Comparison of ENCODE assay signal across 30 mouse cellular contexts in the genomic region with DNA sequence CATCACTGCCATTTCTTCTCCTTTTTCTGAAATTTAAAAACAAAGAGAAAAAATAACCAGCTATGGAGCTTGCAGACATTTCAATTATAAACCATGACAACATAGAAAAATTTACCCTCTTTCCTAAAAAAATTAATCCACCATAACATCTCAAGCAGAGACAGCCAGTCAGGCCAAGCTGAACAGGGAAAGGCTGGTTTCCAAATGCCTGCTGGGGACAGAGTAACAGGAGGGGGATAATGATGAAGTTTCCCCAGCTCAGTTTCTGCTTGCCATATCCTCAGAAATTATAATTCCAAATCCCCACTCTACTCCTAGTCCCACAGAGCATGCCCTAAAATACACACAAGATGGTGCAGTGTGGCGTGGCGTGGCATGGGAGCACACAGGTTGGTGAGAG. TPM values are rescaled to one million over a fixed set of nuclear protein-coding genes. Genes with fewer than 3 reads are reported as not detected.
DNase-seq lines count a peak whose midpoint lies in the region; ATAC-seq lines count a peak whose summit lies in the region.
"Had no signal": no experiment of that assay in that cellular context is flagged by ENCODE, and none has a peak within 500 bp of the region (broad histone marks: within the 10 kb centered on the region; RNA-seq: fewer than 3 reads in every experiment).

No protein-coding gene starts in this region.

- peak overlapping the region; percentile 19; the same call in 1 of the 2 replicates for H3K27ac ChIP-seq in embryonic facial prominence, embryonic 13.5 days
- no peak overlapping the region for H3K27ac ChIP-seq in embryonic facial prominence, embryonic 10.5 days (replicated peaks)
- 0 out of 2 replicates have a peak overlapping the region, but pooled peaks have one; percentile 79 for H3K27ac ChIP-seq in heart, embryonic 13.5 days (replicated peaks)
- 0 out of 2 replicates have a peak overlapping the region, but pooled peaks have one; percentile 10 for H3K27ac ChIP-seq in liver, embryonic 12.5 days
- H3K27ac ChIP-seq in liver, embryonic 11.5 days (ENCODE audit: low read depth, low read length), result no peak overlapping the region
- H3K27ac ChIP-seq: forebrain, embryonic 13.5 days; kidney, postnatal 0 days; macrophage; midbrain, embryonic 10.5 days; midbrain, embryonic 15.5 days; neural tube, embryonic 15.5 days; stomach, embryonic 15.5 days had no signal

- no peaks in the 10 kb centered on the region for H3K9me3 ChIP-seq in embryonic facial prominence, embryonic 13.5 days
- no peaks in the 10 kb centered on the region for H3K9me3 ChIP-seq in embryonic facial prominence, embryonic 10.5 days
- H3K9me3 ChIP-seq in heart, embryonic 13.5 days, result no peaks in the 10 kb centered on the region
- H3K9me3 ChIP-seq in liver, embryonic 12.5 days (replicated peaks), result no peaks in the 10 kb centered on the region
- H3K9me3 ChIP-seq in liver, embryonic 11.5 days (ENCODE audit: control insufficient read depth, low read length), result no peaks in the 10 kb centered on the region
- H3K9me3 ChIP-seq: forebrain, embryonic 13.5 days; liver, embryonic 13.5 days; midbrain, embryonic 10.5 days; midbrain, embryonic 15.5 days; neural tube, embryonic 15.5 days; stomach, embryonic 15.5 days had no signal

- ATAC-seq in embryonic facial prominence, embryonic 13.5 days (ENCODE audit: insufficient number of reproducible peaks, insufficient read depth, low FRiP score, low TSS enrichment, low read depth), result no peak
- ATAC-seq in heart, embryonic 13.5 days (ENCODE audit: extremely low read depth, insufficient number of reproducible peaks, low FRiP score, low TSS enrichment), result no peak
- ATAC-seq in liver, embryonic 12.5 days, result no peak
- ATAC-seq in liver, embryonic 11.5 days (replicated peaks; ENCODE audit: low FRiP score), result no peak
- ATAC-seq: CD4-positive, CD25-positive, alpha-beta regulatory T cell, adult 4 months; forebrain, embryonic 13.5 days; intestine, embryonic 16.5 days; midbrain, embryonic 15.5 days had no signal

- no peak overlapping the region for H3K4me3 ChIP-seq in embryonic facial prominence, embryonic 13.5 days
- H3K4me3 ChIP-seq in embryonic facial prominence, embryonic 10.5 days, result no peak overlapping the region
- H3K4me3 ChIP-seq in heart, embryonic 13.5 days, result no peak overlapping the region
- no peak overlapping the region for H3K4me3 ChIP-seq in liver, embryonic 12.5 days
- H3K4me3 ChIP-seq in liver, embryonic 11.5 days (ENCODE audit: low read depth, low read length), result no peak overlapping the region
- H3K4me3 ChIP-seq: forebrain, embryonic 13.5 days; liver, embryonic 13.5 days; midbrain, embryonic 10.5 days; midbrain, embryonic 15.5 days; neural tube, embryonic 15.5 days; stomach, embryonic 15.5 days had no signal

- H3K27me3 ChIP-seq in embryonic facial prominence, embryonic 13.5 days, result no peaks in the 10 kb centered on the region
- no peaks in the 10 kb centered on the region for H3K27me3 ChIP-seq in embryonic facial prominence, embryonic 10.5 days (replicated peaks; ENCODE audit: low read depth, poor library complexity, severe bottlenecking)
- H3K27me3 ChIP-seq in heart, embryonic 13.5 days (replicated peaks), result no peaks in the 10 kb centered on the region
- no peaks in the 10 kb centered on the region for H3K27me3 ChIP-seq in liver, embryonic 12.5 days (replicated peaks)
- H3K27me3 ChIP-seq in liver, embryonic 11.5 days (replicated peaks; ENCODE audit: control insufficient read depth, insufficient read depth, low read length), result no peaks in the 10 kb centered on the region
- H3K27me3 ChIP-seq: forebrain, embryonic 13.5 days; liver, embryonic 13.5 days; midbrain, embryonic 15.5 days; neural tube, embryonic 15.5 days; stomach, embryonic 15.5 days had no signal

- WGBS in embryonic facial prominence, embryonic 13.5 days, result 81% methylated on average over 2 of the region's 2 CpGs
- 90% methylated on average over 2 of the region's 2 CpGs for WGBS in embryonic facial prominence, embryonic 10.5 days
- WGBS in heart, embryonic 13.5 days, result 95% methylated on average over 2 of the region's 2 CpGs
- WGBS in liver, embryonic 12.5 days (ENCODE audit: insufficient replicate concordance), result 96% methylated on average over 2 of the region's 2 CpGs
- WGBS in liver, embryonic 11.5 days, result 98% methylated on average over 2 of the region's 2 CpGs

- H3K4me1 ChIP-seq in embryonic facial prominence, embryonic 13.5 days, result peaks cover 19% of the 10 kb centered on the region
- peaks cover 20% of the 10 kb centered on the region for H3K4me1 ChIP-seq in embryonic facial prominence, embryonic 10.5 days
- peaks cover 57% of the 10 kb centered on the region for H3K4me1 ChIP-seq in heart, embryonic 13.5 days
- H3K4me1 ChIP-seq in liver, embryonic 12.5 days, result peaks cover 59% of the 10 kb centered on the region
- H3K4me1 ChIP-seq in liver, embryonic 11.5 days (replicated peaks; ENCODE audit: control insufficient read depth, insufficient read depth, low read length), result peaks cover 22% of the 10 kb centered on the region

- intact Hi-C loops in heart, postnatal 10 days (cut with DNase I), result no loop called here

- H3K9ac ChIP-seq in embryonic facial prominence, embryonic 13.5 days, result no peak overlapping the region
- H3K9ac ChIP-seq in heart, embryonic 13.5 days, result peak overlapping the region; percentile 48; the same call in 1 of the 2 replicates
- no peak overlapping the region for H3K9ac ChIP-seq in liver, embryonic 12.5 days
- H3K9ac ChIP-seq in liver, embryonic 11.5 days (ENCODE audit: low read depth, low read length), result no peak overlapping the region
- H3K9ac ChIP-seq: midbrain, embryonic 15.5 days; neural tube, embryonic 15.5 days; stomach, embryonic 15.5 days had no signal

- H3K4me2 ChIP-seq in embryonic facial prominence, embryonic 13.5 days, result no peak overlapping the region
- no peak overlapping the region for H3K4me2 ChIP-seq in heart, embryonic 13.5 days
- no peak overlapping the region for H3K4me2 ChIP-seq in liver, embryonic 12.5 days
- H3K4me2 ChIP-seq in liver, embryonic 11.5 days, result no peak overlapping the region
- H3K4me2 ChIP-seq: forebrain, embryonic 13.5 days; liver, embryonic 13.5 days; midbrain, embryonic 15.5 days; neural tube, embryonic 15.5 days; stomach, embryonic 15.5 days had no signal

- DNase-seq in embryonic facial prominence, embryonic 10.5 days (ENCODE audit: low spot score), result no peak
- DNase-seq in heart, postnatal 10 days, result no peak
- no peak for DNase-seq in liver, embryonic 11.5 days (ENCODE audit: low spot score)
- no peak for DNase-seq in urinary bladder, postnatal 10 days (ENCODE audit: low spot score)
- DNase-seq: adrenal gland, postnatal 25 days; cerebellum, adult 18-20 months; kidney, adult 8-10 months; kidney, postnatal 4 days; liver, embryonic 13.5 days; lung, adult 2 months; lung, postnatal 10 days; right cerebral cortex, postnatal 25 days had no signal

- peaks cover 45% of the 10 kb centered on the region for H3K36me3 ChIP-seq in embryonic facial prominence, embryonic 13.5 days
- H3K36me3 ChIP-seq in embryonic facial prominence, embryonic 10.5 days (replicated peaks), result peaks cover 57% of the 10 kb centered on the region
- H3K36me3 ChIP-seq in heart, embryonic 13.5 days, result peaks cover 48% of the 10 kb centered on the region
- peaks cover 73% of the 10 kb centered on the region for H3K36me3 ChIP-seq in liver, embryonic 12.5 days
- peaks cover 22% of the 10 kb centered on the region for H3K36me3 ChIP-seq in liver, embryonic 11.5 days (ENCODE audit: control insufficient read depth, insufficient read depth, low read length)

RNA-seq across cellular contexts. Expression of a gene that starts 6.6 kb away (rescaled TPM):
- 49.0 and 50.1 TPM in 2 replicates for polyA plus RNA-seq in embryonic facial prominence, embryonic 13.5 days (2015; fragmentation: Nextera tagmentation; extraction: Ambion mirVana)
- polyA plus RNA-seq in embryonic facial prominence, embryonic 10.5 days (2016; fragmentation: Nextera tagmentation; extraction: Ambion mirVana), result 53.4 and 57.6 TPM in 2 replicates
- 43.9 and 46.5 TPM in 2 replicates for polyA plus RNA-seq in heart, embryonic 13.5 days (2015; fragmentation: Nextera tagmentation; extraction: Ambion mirVana)
- total RNA-seq in heart, postnatal 10 days (2021), result 10 to 100 TPM; 21.1 TPM
- 56.1 and 58.5 TPM in 2 replicates for polyA plus RNA-seq in liver, embryonic 12.5 days (2016; fragmentation: Nextera tagmentation; extraction: Ambion mirVana)
- polyA plus RNA-seq in liver, embryonic 11.5 days (2014; fragmentation: Nextera tagmentation; extraction: Ambion mirVana), result 58.7 and 62.3 TPM in 2 replicates

RNA-seq across cellular contexts. Expression of a gene that starts 6.8 kb away (rescaled TPM):
- 23.5 and 24.4 TPM in 2 replicates for polyA plus RNA-seq in embryonic facial prominence, embryonic 13.5 days (2015; fragmentation: Nextera tagmentation; extraction: Ambion mirVana)
- 26.4 and 28.0 TPM in 2 replicates for polyA plus RNA-seq in embryonic facial prominence, embryonic 10.5 days (2016; fragmentation: Nextera tagmentation; extraction: Ambion mirVana)
- 15.1 and 16.0 TPM in 2 replicates for polyA plus RNA-seq in heart, embryonic 13.5 days (2015; fragmentation: Nextera tagmentation; extraction: Ambion mirVana)
- total RNA-seq in heart, postnatal 10 days (2021), result 1 to 10 TPM; 7.1 to 8.4 TPM
- polyA plus RNA-seq in liver, embryonic 12.5 days (2016; fragmentation: Nextera tagmentation; extraction: Ambion mirVana), result 14.8 and 16.0 TPM in 2 replicates
- 22.4 and 22.9 TPM in 2 replicates for polyA plus RNA-seq in liver, embryonic 11.5 days (2014; fragmentation: Nextera tagmentation; extraction: Ambion mirVana)

RNA-seq across cellular contexts. Expression of a gene that starts 27.5 kb away (rescaled TPM):
- 21.3 and 26.3 TPM in 2 replicates for polyA plus RNA-seq in embryonic facial prominence, embryonic 13.5 days (2015; fragmentation: Nextera tagmentation; extraction: Ambion mirVana)
- 17.0 and 17.2 TPM in 2 replicates for polyA plus RNA-seq in embryonic facial prominence, embryonic 10.5 days (2016; fragmentation: Nextera tagmentation; extraction: Ambion mirVana)
- polyA plus RNA-seq in heart, embryonic 13.5 days (2015; fragmentation: Nextera tagmentation; extraction: Ambion mirVana), result 15.2 and 16.8 TPM in 2 replicates
- 1 to 10 TPM; 6.2 to 8.1 TPM for total RNA-seq in heart, postnatal 10 days (2021)
- 18.0 and 18.3 TPM in 2 replicates for polyA plus RNA-seq in liver, embryonic 12.5 days (2016; fragmentation: Nextera tagmentation; extraction: Ambion mirVana)
- polyA plus RNA-seq in liver, embryonic 11.5 days (2014; fragmentation: Nextera tagmentation; extraction: Ambion mirVana), result 20.9 TPM in 2 replicates

RNA-seq across cellular contexts. Expression of a gene that starts 28.4 kb away (rescaled TPM):
- polyA plus RNA-seq in embryonic facial prominence, embryonic 13.5 days (2015; fragmentation: Nextera tagmentation; extraction: Ambion mirVana), result 24.3 and 27.4 TPM in 2 replicates
- polyA plus RNA-seq in embryonic facial prominence, embryonic 10.5 days (2016; fragmentation: Nextera tagmentation; extraction: Ambion mirVana), result 27.4 and 28.1 TPM in 2 replicates
- polyA plus RNA-seq in heart, embryonic 13.5 days (2015; fragmentation: Nextera tagmentation; extraction: Ambion mirVana), result 15.5 and 16.6 TPM in 2 replicates
- total RNA-seq in heart, postnatal 10 days (2021), result 10 to 100 TPM; 17.1 to 18.1 TPM
- polyA plus RNA-seq in liver, embryonic 12.5 days (2016; fragmentation: Nextera tagmentation; extraction: Ambion mirVana), result 19.4 and 21.7 TPM in 2 replicates
- 24.0 and 24.7 TPM in 2 replicates for polyA plus RNA-seq in liver, embryonic 11.5 days (2014; fragmentation: Nextera tagmentation; extraction: Ambion mirVana)

RNA-seq across cellular contexts. Expression of a gene that starts 32.4 kb away (rescaled TPM):
- 1.5 and 1.7 TPM in 2 replicates for polyA plus RNA-seq in embryonic facial prominence, embryonic 13.5 days (2015; fragmentation: Nextera tagmentation; extraction: Ambion mirVana)
- 0.34 and 0.69 TPM in 2 replicates for polyA plus RNA-seq in embryonic facial prominence, embryonic 10.5 days (2016; fragmentation: Nextera tagmentation; extraction: Ambion mirVana)
- polyA plus RNA-seq in heart, embryonic 13.5 days (2015; fragmentation: Nextera tagmentation; extraction: Ambion mirVana), result 0.24 TPM in 1 of 2 replicates, not detected in the other
- not detected for total RNA-seq in heart, postnatal 10 days (2021)
- 0.20 TPM in 1 of 2 replicates, not detected in the other for polyA plus RNA-seq in liver, embryonic 12.5 days (2016; fragmentation: Nextera tagmentation; extraction: Ambion mirVana)
- 0.18 and 0.29 TPM in 2 replicates for polyA plus RNA-seq in liver, embryonic 11.5 days (2014; fragmentation: Nextera tagmentation; extraction: Ambion mirVana)
- total RNA-seq: common myeloid progenitor, adult 5-6 weeks; gastrocnemius, adult 18-20 months; gastrocnemius, postnatal 4 days; heart, adult 8-10 months; hematopoietic stem cell, adult 5-6 weeks; left cerebral cortex, postnatal 10 days had no signal
- polyA plus RNA-seq: liver, embryonic 13.5 days; lung, adult 2 months; macrophage had no signal

Comparison
In these comparisons a context has a peak if more than half of its experiments do, and no peak if none do; other contexts are left out.
1. H3K27ac ChIP-seq: peak in embryonic facial prominence, embryonic 13.5 days (single experiment), heart, embryonic 13.5 days (single experiment) and liver, embryonic 12.5 days (single experiment); none in embryonic facial prominence, embryonic 10.5 days (single experiment) and liver, embryonic 11.5 days (single experiment).